Mouse (Mus musculus): ENCODE measurements around the gene Acyp1. TPM values are rescaled to one million over a fixed set of nuclear protein-coding genes. Genes with fewer than 3 reads are reported as not detected.

Gene Acyp1
- polyA plus RNA-seq (2015; fragmentation: Nextera tagmentation; extraction: Ambion mirVana): 50.3 and 51.9 TPM in 2 replicates

DNA sequence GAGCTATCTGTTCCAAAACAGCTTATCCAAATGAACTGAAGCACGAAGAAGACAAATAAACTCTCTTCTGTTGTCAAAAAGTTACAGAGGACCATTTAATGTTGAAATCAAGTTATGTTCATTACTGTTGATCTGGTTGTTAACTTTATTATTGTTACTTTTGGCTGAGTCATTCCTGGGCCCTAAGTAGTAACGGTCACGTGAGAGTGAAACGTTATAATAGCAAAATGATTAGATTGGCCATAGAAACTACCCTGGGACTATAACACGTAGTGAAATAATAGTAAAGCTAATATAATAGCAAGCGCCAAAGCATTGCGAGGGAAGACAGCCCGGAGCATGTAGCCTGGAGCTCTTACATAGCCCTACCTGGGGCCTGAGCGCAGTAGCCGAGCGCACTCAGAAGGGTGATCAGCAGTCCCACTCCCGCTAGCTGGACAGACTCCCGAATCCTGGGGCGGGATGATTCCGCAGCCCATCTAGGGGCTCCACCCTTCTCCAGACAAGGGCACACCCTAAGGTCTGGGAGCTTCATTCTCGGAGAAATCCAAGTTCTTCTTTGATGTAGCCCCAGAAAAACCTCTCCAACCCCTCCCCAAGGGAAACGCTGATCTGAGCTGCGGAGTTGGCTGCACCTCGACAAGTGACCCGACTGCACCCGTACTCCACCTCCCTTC is at the start of gene Acyp1:
TSS of gene Acyp1 (minus strand) at position 630 of the 677 bp plus-strand sequence.
- no peaks in the 10 kb centered on the region for H3K4me1 ChIP-seq (replicated peaks; ENCODE audit: control insufficient read depth, insufficient read depth, low read length)
- H3K9ac ChIP-seq (ENCODE audit: low read depth, low read length): peak within 1 kb of the TSS; percentile 40; the same call in 1 of the 2 replicates
- no peak for TF ChIP-seq CTCF (IDR thresholded peaks at IDR 0.05; ENCODE audit: low read depth)
- peak within 1 kb of the TSS; percentile 77 for H3K4me2 ChIP-seq (replicated peaks; ENCODE audit: low read depth)
- H3K36me3 ChIP-seq (ENCODE audit: control insufficient read depth, insufficient read depth): no peaks in the 10 kb centered on the region
- 9% methylated on average over 21 of the region's 21 CpGs for WGBS
- peaks cover 11% of the 10 kb centered on the region for H3K27me3 ChIP-seq (replicated peaks; ENCODE audit: control insufficient read depth, insufficient read depth, low read length)
- H3K27ac ChIP-seq (ENCODE audit: low read depth, low read length): peak within 1 kb of the TSS; percentile 29; the same call in 1 of the 2 replicates
- H3K9me3 ChIP-seq (ENCODE audit: control insufficient read depth): no peaks in the 10 kb centered on the region
- H3K4me3 ChIP-seq (ENCODE audit: low read depth, low read length): peak within 1 kb of the TSS; percentile 50
- ATAC-seq: peak; percentile 48

DNA sequence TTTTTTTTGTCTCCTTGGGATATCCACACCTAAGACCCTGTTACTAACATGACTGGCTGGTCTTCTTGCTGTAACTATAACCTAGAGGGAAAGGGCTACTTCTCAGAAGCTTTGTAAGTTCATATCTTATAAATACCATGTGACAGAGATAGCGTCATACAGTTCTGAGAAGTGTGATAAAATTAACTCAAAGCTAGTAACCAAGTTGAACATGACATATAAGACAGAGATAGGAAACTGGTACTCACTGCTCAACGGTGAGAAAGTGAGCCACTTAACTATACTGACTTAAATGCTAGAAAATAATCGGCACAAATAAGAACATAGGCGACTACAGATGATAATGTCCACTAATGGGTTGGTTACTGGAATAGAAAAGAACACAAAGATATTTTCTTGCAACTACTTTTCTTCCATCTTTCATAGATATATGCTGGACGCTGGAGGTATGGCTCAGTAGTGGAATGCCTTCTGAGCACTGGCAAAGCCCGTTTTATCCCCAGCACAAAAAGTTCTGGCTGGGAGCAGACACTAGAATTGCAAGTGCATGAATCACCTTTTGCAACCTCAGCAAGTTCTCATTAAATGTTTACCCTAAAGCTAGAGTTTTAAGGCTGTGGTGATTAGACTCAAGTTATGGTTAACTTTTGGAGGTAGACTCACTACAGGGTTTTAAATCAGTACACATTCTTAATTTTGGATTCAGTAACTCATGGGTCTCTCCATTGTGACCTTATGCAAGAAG is 49.5 kb upstream of the Acyp1 start:
- no peak for ATAC-seq
- H3K4me3 ChIP-seq (ENCODE audit: low read depth, low read length): 0 out of 2 replicates have a peak overlapping the region, but pooled peaks have one; percentile 90
- peaks cover 32% of the 10 kb centered on the region for H3K36me3 ChIP-seq (ENCODE audit: control insufficient read depth, insufficient read depth)
- H3K4me2 ChIP-seq (replicated peaks; ENCODE audit: low read depth): peak overlapping the region; percentile 78
- no peak overlapping the region; the same call in 1 of the 2 replicates for H3K27ac ChIP-seq (ENCODE audit: low read depth, low read length)
- no peaks in the 10 kb centered on the region for H3K9me3 ChIP-seq (ENCODE audit: control insufficient read depth)
- H3K9ac ChIP-seq (ENCODE audit: low read depth, low read length): no peak overlapping the region; the same call in 1 of the 2 replicates
- 0 out of 2 replicates have a peak, but pooled peaks cover 8% of the 10 kb centered on the region for H3K4me1 ChIP-seq (replicated peaks; ENCODE audit: control insufficient read depth, insufficient read depth, low read length)
- WGBS: 62% methylated on average over 6 of the region's 6 CpGs
- TF ChIP-seq CTCF (IDR thresholded peaks at IDR 0.05; ENCODE audit: low read depth): no peak
- H3K27me3 ChIP-seq (replicated peaks; ENCODE audit: control insufficient read depth, insufficient read depth, low read length): no peaks in the 10 kb centered on the region

DNA sequence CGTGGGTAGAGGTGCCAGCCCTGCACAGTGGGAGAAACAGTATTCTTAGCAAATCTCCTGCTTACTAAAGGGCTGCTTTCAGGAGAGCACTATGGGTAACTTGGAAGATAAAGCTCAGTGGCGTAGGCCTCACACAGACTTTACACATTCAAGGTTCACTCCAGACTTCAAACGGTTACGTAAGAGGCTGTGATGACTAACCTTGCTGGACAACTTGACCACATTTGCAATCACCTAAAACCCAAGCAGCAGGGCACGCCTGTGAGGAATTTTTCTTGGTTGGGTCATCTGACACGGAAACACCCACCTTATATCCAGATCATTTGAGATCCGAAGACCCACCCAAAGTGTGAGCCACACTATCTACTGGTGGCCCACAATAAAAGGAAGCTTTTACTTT is 41.9 kb upstream of the Acyp1 start:
- no peak for TF ChIP-seq CTCF (IDR thresholded peaks at IDR 0.05; ENCODE audit: low read depth)
- Histone ChIP-seq H3K27ac (ENCODE audit: low read depth, low read length) (no peak overlapping the region), H3K9me3 (ENCODE audit: control insufficient read depth) (no peaks in the 10 kb centered on the region), H3K4me1 (replicated peaks; ENCODE audit: control insufficient read depth, insufficient read depth, low read length) (no peaks in the 10 kb centered on the region), H3K36me3 (ENCODE audit: control insufficient read depth, insufficient read depth) (peaks cover 68% of the 10 kb centered on the region), H3K4me2 (replicated peaks; ENCODE audit: low read depth) (no peak overlapping the region), H3K9ac (ENCODE audit: low read depth, low read length) (no peak overlapping the region), H3K27me3 (replicated peaks; ENCODE audit: control insufficient read depth, insufficient read depth, low read length) (no peaks in the 10 kb centered on the region), H3K4me3 (ENCODE audit: low read depth, low read length) (no peak overlapping the region)
- peak; percentile 59 for ATAC-seq
- 56% methylated on average over 7 of the region's 7 CpGs for WGBS

DNA sequence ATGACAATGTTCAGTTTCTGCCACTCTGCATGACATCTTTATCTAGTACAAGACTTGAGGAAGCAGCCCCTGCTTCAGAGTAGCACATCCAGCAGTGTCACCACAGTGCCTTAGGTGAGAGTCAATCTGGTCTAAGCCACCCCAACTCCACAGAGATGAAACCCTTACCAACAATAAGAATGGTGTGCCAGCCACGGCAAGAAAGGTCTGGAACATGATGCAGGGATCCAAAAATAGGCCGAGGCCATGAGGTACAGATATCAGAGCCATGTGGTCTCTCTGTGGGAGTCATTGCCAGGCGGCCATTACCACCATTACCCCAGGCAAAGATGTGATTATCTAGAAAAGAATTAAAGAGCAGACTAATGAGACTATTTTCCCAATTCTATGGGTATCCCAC is 20.4 kb upstream of the Acyp1 start:
- 86% methylated on average over 3 of the region's 3 CpGs for WGBS
- ATAC-seq: no peak
- H3K27ac ChIP-seq (ENCODE audit: low read depth, low read length): no peak overlapping the region
- H3K4me2 ChIP-seq (replicated peaks; ENCODE audit: low read depth): no peak overlapping the region
- peaks cover 90% of the 10 kb centered on the region for H3K36me3 ChIP-seq (ENCODE audit: control insufficient read depth, insufficient read depth)
- no peaks in the 10 kb centered on the region for H3K9me3 ChIP-seq (ENCODE audit: control insufficient read depth)
- H3K27me3 ChIP-seq (replicated peaks; ENCODE audit: control insufficient read depth, insufficient read depth, low read length): no peaks in the 10 kb centered on the region
- TF ChIP-seq CTCF (IDR thresholded peaks at IDR 0.05; ENCODE audit: low read depth): no peak
- no peak overlapping the region for H3K4me3 ChIP-seq (ENCODE audit: low read depth, low read length)
- H3K9ac ChIP-seq (ENCODE audit: low read depth, low read length): no peak overlapping the region
- H3K4me1 ChIP-seq (replicated peaks; ENCODE audit: control insufficient read depth, insufficient read depth, low read length): no peaks in the 10 kb centered on the region

DNA sequence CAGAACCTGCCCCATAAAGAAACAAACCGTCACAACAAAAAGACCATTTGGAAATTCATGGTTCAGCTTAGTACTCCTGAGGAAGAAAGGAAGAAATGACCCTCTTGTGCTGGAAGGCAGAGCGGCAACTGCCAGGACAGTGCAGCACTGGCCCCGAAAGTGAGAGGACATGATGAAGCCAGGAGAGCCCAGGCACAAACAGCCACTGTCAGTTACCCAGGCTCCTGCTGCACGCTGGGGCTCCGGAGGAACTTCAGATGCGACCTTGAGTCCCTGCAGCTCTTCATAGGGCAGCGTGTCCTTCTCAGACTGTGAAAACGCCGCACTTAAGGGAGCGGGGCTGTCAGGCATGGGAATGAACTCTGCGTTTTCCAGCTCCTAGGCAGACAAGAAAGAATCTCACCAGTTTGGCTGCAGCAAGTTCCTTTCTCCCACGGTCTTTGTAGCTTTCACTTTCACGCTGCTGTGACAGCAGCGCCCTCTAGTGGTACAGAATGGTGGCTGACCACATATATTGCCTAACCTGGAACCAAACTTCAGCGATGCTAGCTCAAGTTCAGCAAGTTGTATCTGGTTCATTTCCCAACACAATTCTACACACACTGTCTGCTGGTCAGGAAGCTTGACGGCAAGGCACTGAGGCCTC is 17.1 kb upstream of the Acyp1 start:
- TF ChIP-seq CTCF (IDR thresholded peaks at IDR 0.05; ENCODE audit: low read depth): peak; percentile 100
- Histone ChIP-seq H3K9ac (ENCODE audit: low read depth, low read length) (no peak overlapping the region), H3K27ac (ENCODE audit: low read depth, low read length) (no peak overlapping the region), H3K4me1 (replicated peaks; ENCODE audit: control insufficient read depth, insufficient read depth, low read length) (no peaks in the 10 kb centered on the region), H3K36me3 (ENCODE audit: control insufficient read depth, insufficient read depth) (peaks cover 90% of the 10 kb centered on the region), H3K4me2 (replicated peaks; ENCODE audit: low read depth) (peak overlapping the region; percentile 35), H3K4me3 (ENCODE audit: low read depth, low read length) (no peak overlapping the region), H3K27me3 (replicated peaks; ENCODE audit: control insufficient read depth, insufficient read depth, low read length) (no peaks in the 10 kb centered on the region), H3K9me3 (ENCODE audit: control insufficient read depth) (no peaks in the 10 kb centered on the region)
- 44% methylated on average over 16 of the region's 16 CpGs for WGBS
- peak; percentile 55 for ATAC-seq

DNA sequence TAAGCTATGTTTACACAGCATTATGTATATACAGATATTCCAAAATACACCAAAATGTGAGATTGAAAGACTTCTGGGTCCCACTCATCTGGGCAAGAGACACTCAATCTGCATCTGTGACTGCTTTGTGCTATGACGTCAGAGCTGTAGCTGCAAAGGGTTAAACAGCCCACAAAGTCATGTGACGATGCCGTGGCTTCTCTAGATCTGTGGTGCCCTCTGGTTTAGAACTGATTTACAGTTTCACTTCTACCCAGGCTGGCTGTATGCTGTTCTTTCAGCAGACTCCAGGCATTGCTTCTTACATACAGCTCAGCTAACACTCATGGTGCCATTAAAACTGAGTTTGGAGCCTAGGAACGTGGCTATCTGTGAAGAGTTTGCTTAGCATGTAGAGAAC is 16.5 kb upstream of the Acyp1 start:
- TF ChIP-seq CTCF (IDR thresholded peaks at IDR 0.05; ENCODE audit: low read depth): 0 out of 2 replicates have a peak, but pooled peaks have one; percentile 21
- Histone ChIP-seq H3K9ac (ENCODE audit: low read depth, low read length) (no peak overlapping the region), H3K27ac (ENCODE audit: low read depth, low read length) (no peak overlapping the region), H3K36me3 (ENCODE audit: control insufficient read depth, insufficient read depth) (peaks cover 84% of the 10 kb centered on the region), H3K4me2 (replicated peaks; ENCODE audit: low read depth) (no peak overlapping the region), H3K4me1 (replicated peaks; ENCODE audit: control insufficient read depth, insufficient read depth, low read length) (no peaks in the 10 kb centered on the region), H3K27me3 (replicated peaks; ENCODE audit: control insufficient read depth, insufficient read depth, low read length) (no peaks in the 10 kb centered on the region), H3K4me3 (ENCODE audit: low read depth, low read length) (no peak overlapping the region), H3K9me3 (ENCODE audit: control insufficient read depth) (no peaks in the 10 kb centered on the region)
- 59% methylated on average over 4 of the region's 4 CpGs for WGBS
- no peak for ATAC-seq
